Comparison of ENCODE assay signal across 21 mouse cellular contexts in the genomic region with DNA sequence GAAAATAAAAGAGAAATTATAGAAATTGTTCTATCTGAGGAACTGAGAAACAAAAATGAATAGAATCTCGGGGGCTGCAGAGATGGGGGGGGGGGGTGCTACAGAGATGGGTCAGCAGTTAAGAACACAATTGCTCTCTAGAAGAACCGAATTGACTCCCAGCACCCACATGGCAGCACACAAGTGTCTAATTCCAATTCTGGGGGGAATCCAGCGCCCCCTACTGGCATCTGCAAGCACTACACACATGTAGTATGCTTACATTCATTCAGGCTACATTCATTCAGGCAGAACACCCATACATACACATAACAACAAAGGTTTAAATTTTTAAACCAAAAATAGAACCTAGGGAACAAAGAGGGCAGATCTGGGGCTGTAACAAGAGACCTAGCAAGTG.
A peak's percentile ranks its signal among the peaks of the same experiment; 100 is the strongest.
DNase-seq lines count a peak whose midpoint lies in the region; ATAC-seq and TF ChIP-seq lines count a peak whose summit lies in the region.
"Had no signal": no experiment of that assay in that cellular context is flagged by ENCODE, and none has a peak within 500 bp of the region (broad histone marks: within the 10 kb centered on the region; RNA-seq: fewer than 3 reads in every experiment).

No protein-coding gene starts in this region.

- H3K4me3 ChIP-seq in heart, adult 2 months, result no peak overlapping the region
- no peak overlapping the region for H3K4me3 ChIP-seq in liver, embryonic 14.5 days (ENCODE audit: insufficient read depth in 1 of 2, low read depth in 2 of 2, low read length in 2 of 2)
- H3K4me3 ChIP-seq in ES-E14 (ENCODE audit: insufficient read depth in 1 of 2, low read depth in 1 of 2, low read length in 2 of 2, poor library complexity in 1 of 2, severe bottlenecking in 1 of 2), result no peak overlapping the region
- no peak overlapping the region for H3K4me3 ChIP-seq in small intestine, adult 2 months (ENCODE audit: low read depth, low read length)
- H3K4me3 ChIP-seq in forebrain, embryonic 15.5 days, result no peak overlapping the region
- H3K4me3 ChIP-seq: heart, embryonic 12.5 days; hindbrain, embryonic 15.5 days; lung, embryonic 15.5 days; neural tube, embryonic 13.5 days had no signal

- H3K4me2 ChIP-seq in liver, embryonic 14.5 days (ENCODE audit: low read depth), result no peak overlapping the region
- no peak overlapping the region for H3K4me2 ChIP-seq in forebrain, embryonic 15.5 days (replicated peaks)
- H3K4me2 ChIP-seq: heart, embryonic 12.5 days; hindbrain, embryonic 15.5 days; lung, embryonic 15.5 days; midbrain, embryonic 11.5 days; neural tube, embryonic 13.5 days had no signal

- TF ChIP-seq CTCF in heart, adult 2 months (IDR thresholded peaks at IDR 0.05), result peak; percentile 48
- peak; percentile 67 for TF ChIP-seq CTCF in liver, embryonic 14.5 days (IDR thresholded peaks at IDR 0.05; ENCODE audit: low read depth)
- TF ChIP-seq CTCF in small intestine, adult 2 months (IDR thresholded peaks at IDR 0.05; ENCODE audit: extremely low read depth, insufficient read length, insufficient replicate concordance, low read depth, low read length), result peak; percentile 11; the same call in 1 of the 2 replicates

- in situ Hi-C loops in ES-E14 (cut with MboI; ENCODE audit: low sequenced_read_pairs in 2 of 2, unreplicated experiment in 2 of 2), result no loop called here

- 69% methylated on average over 3 of the region's 3 CpGs for WGBS in heart, adult 2 months
- 55% methylated on average over 3 of the region's 3 CpGs for WGBS in liver, embryonic 14.5 days (ENCODE audit: insufficient replicate concordance)
- WGBS in small intestine, adult 2 months, result 63% methylated on average over 3 of the region's 3 CpGs
- WGBS in forebrain, embryonic 15.5 days, result 70% methylated on average over 3 of the region's 3 CpGs

- DNase-seq in heart, adult 2 months, result peak in 1 of 2 experiments; percentile 7
- DNase-seq in heart, postnatal 10 days, result no peak
- no peak for DNase-seq in liver, embryonic 14.5 days (ENCODE audit: low read depth in 3 of 3, low spot score in 3 of 3)
- no peak for DNase-seq in liver
- DNase-seq in ES-E14 (ENCODE audit: low read depth, low spot score), result peak; percentile 35
- DNase-seq: B cell, adult 2 months; cerebellum, adult 9-10 months; kidney, adult 11 months; kidney, postnatal 10 days; left cerebral cortex, postnatal 4 days; lung, postnatal 4 days; right cerebral cortex, adult 18-20 months had no signal

- no peaks in the 10 kb centered on the region for H3K4me1 ChIP-seq in heart, adult 2 months (ENCODE audit: control insufficient read depth, insufficient read depth, low read length)
- peaks cover 3 to 8% of the 10 kb centered on the region in 2 experiments; a peak in 3 of 4 replicates for H3K4me1 ChIP-seq in liver, embryonic 14.5 days (replicated peaks; ENCODE audit: control insufficient read depth in 2 of 2, insufficient read depth in 2 of 2, low read length in 1 of 2)
- no peaks in the 10 kb centered on the region for H3K4me1 ChIP-seq in ES-E14 (ENCODE audit: control insufficient read depth in 2 of 2, insufficient read depth in 2 of 2, low read length in 2 of 2, poor library complexity in 1 of 2)
- peaks cover 2% of the 10 kb centered on the region; the same call in 1 of the 2 replicates for H3K4me1 ChIP-seq in small intestine, adult 2 months (ENCODE audit: control insufficient read depth, insufficient read depth, insufficient read length, low read length)
- no peaks in the 10 kb centered on the region for H3K4me1 ChIP-seq in forebrain, embryonic 15.5 days
- H3K4me1 ChIP-seq: hindbrain, embryonic 15.5 days; lung, embryonic 15.5 days had no signal

- no peaks in the 10 kb centered on the region; the same call in 1 of the 2 replicates for H3K36me3 ChIP-seq in heart, adult 2 months (ENCODE audit: control insufficient read depth, insufficient read depth, low read length)
- no peaks in the 10 kb centered on the region for H3K36me3 ChIP-seq in liver, embryonic 14.5 days (replicated peaks; ENCODE audit: control insufficient read depth, insufficient read depth, low read depth)
- no peaks in the 10 kb centered on the region for H3K36me3 ChIP-seq in ES-E14 (ENCODE audit: control insufficient read depth, insufficient read depth, low read length, poor library complexity, severe bottlenecking)
- H3K36me3 ChIP-seq in small intestine, adult 2 months (ENCODE audit: control insufficient read depth, insufficient read depth, low read length), result no peaks in the 10 kb centered on the region
- no peaks in the 10 kb centered on the region for H3K36me3 ChIP-seq in forebrain, embryonic 15.5 days
- H3K36me3 ChIP-seq: hindbrain, embryonic 15.5 days; lung, embryonic 15.5 days; neural tube, embryonic 13.5 days had no signal

- intact Hi-C loops in heart, adult 2 months (cut with DNase I), result loop anchor here (5.0 kb wide), 2 partner anchors 138 to 252 kb away; no protein-coding TSS in a partner anchor
- intact Hi-C loops in heart, postnatal 10 days (cut with DNase I), result no loop called here

- peaks cover 2% of the 10 kb centered on the region; the same call in 1 of the 2 replicates for H3K9me3 ChIP-seq in liver, embryonic 14.5 days (ENCODE audit: control insufficient read depth, low read length)
- H3K9me3 ChIP-seq in ES-E14 (ENCODE audit: control insufficient read depth, insufficient read depth, low read depth, low read length), result no peaks in the 10 kb centered on the region
- H3K9me3 ChIP-seq in forebrain, embryonic 15.5 days, result no peaks in the 10 kb centered on the region
- H3K9me3 ChIP-seq: hindbrain, embryonic 15.5 days had no signal

- H3K27me3 ChIP-seq in heart, adult 2 months (ENCODE audit: control insufficient read depth, insufficient read depth, low read length), result no peaks in the 10 kb centered on the region
- H3K27me3 ChIP-seq in liver, embryonic 14.5 days (ENCODE audit: control insufficient read depth, insufficient read depth, low read length), result no peaks in the 10 kb centered on the region
- no peaks in the 10 kb centered on the region for H3K27me3 ChIP-seq in small intestine, adult 2 months (ENCODE audit: control insufficient read depth, insufficient read depth, low read length)
- H3K27me3 ChIP-seq in forebrain, embryonic 15.5 days, result no peaks in the 10 kb centered on the region
- H3K27me3 ChIP-seq: heart, embryonic 12.5 days; hindbrain, embryonic 15.5 days; lung, embryonic 15.5 days; neural tube, embryonic 13.5 days had no signal

- no peak for TF ChIP-seq POLR2A in heart, adult 2 months (IDR thresholded peaks at IDR 0.05; ENCODE audit: insufficient read depth, low read depth, low read length)
- TF ChIP-seq POLR2A in small intestine, adult 2 months (IDR thresholded peaks at IDR 0.05; ENCODE audit: low read depth, low read length), result no peak

- no peak for TF ChIP-seq EP300 in heart, adult 2 months (IDR thresholded peaks at IDR 0.05; ENCODE audit: insufficient read depth, low read depth, low read length)
- TF ChIP-seq EP300 in liver, embryonic 14.5 days (IDR thresholded peaks at IDR 0.05; ENCODE audit: low read depth), result no peak

- H3K27ac ChIP-seq in heart, adult 2 months, result no peak overlapping the region
- H3K27ac ChIP-seq in liver, embryonic 14.5 days, result no peak overlapping the region
- H3K27ac ChIP-seq in ES-E14 (ENCODE audit: insufficient read depth, low read depth, low read length, poor library complexity, severe bottlenecking), result no peak overlapping the region
- no peak overlapping the region for H3K27ac ChIP-seq in small intestine, adult 2 months (ENCODE audit: insufficient read depth, low read depth, low read length)
- no peak overlapping the region for H3K27ac ChIP-seq in forebrain, embryonic 15.5 days (replicated peaks)
- H3K27ac ChIP-seq: hindbrain, embryonic 15.5 days; lung, embryonic 15.5 days; neural tube, embryonic 13.5 days had no signal

- no peaks in the 10 kb centered on the region for H3K79me2 ChIP-seq in heart, adult 2 months (replicated peaks; ENCODE audit: control insufficient read depth, insufficient read depth, low read length)

- ATAC-seq in liver, embryonic 14.5 days (ENCODE audit: insufficient read depth), result no peak
- no peak for ATAC-seq in erythroid progenitor cell, adult 5-6 weeks (replicated peaks; ENCODE audit: low FRiP score, poor library complexity, severe bottlenecking)
- ATAC-seq in forebrain, embryonic 15.5 days (replicated peaks), result no peak
- ATAC-seq: forebrain, embryonic 14.5 days had no signal

- no peak overlapping the region for H3K9ac ChIP-seq in heart, adult 2 months (ENCODE audit: low read depth, low read length)
- H3K9ac ChIP-seq in liver, embryonic 14.5 days (replicated peaks), result no peak overlapping the region
- H3K9ac ChIP-seq in ES-E14 (ENCODE audit: insufficient read depth, low read depth, low read length, poor library complexity, severe bottlenecking), result no peak overlapping the region
- no peak overlapping the region for H3K9ac ChIP-seq in forebrain, embryonic 15.5 days (replicated peaks)
- H3K9ac ChIP-seq: heart, embryonic 12.5 days; hindbrain, embryonic 15.5 days; lung, embryonic 15.5 days; neural tube, embryonic 13.5 days had no signal

TF ChIP-seq in ES-E14, 5 proteins besides CTCF, POLR2A, EP300 and RAD21:
- TF ChIP-seq CHD2 (IDR thresholded peaks at IDR 0.05; ENCODE audit: low read depth, low read length) (no peak), MAFK (IDR thresholded peaks at IDR 0.05; ENCODE audit: insufficient read depth, low read depth, low read length) (no peak), ZNF384 (IDR thresholded peaks at IDR 0.05; ENCODE audit: low read depth, low read length) (no peak), ZC3H11A (IDR thresholded peaks at IDR 0.05; ENCODE audit: borderline replicate concordance, low read depth, low read length) (peak; percentile 17; the same call in 1 of the 2 replicates), HCFC1 (IDR thresholded peaks at IDR 0.05; ENCODE audit: borderline replicate concordance, insufficient read depth, low read length) (no peak)

Comparison
In these comparisons a context has a peak if more than half of its experiments do, and no peak if none do; other contexts are left out.
1. CTCF ChIP-seq: peak in every context shown above with its lines; median percentile 67 in liver, embryonic 14.5 days; 48 in heart, adult 2 months; 11 in small intestine, adult 2 months.